Mouse (Mus musculus) heart, embryonic 12.5 days (tissue): Measurements from ENCODE around the gene Ccdc50. TPM values are rescaled to one million over a fixed set of nuclear protein-coding genes. Genes with fewer than 3 reads are reported as not detected.

Experiments used
- ATAC-seq: fragments of 200-750 bp; cut with Nextera tagmentation; 2 replicates; pipeline ENCODE4 v1.8.0; 2017; ENCODE audit warnings: moderate TSS enrichment, moderate library complexity; ENCODE audit not compliant: insufficient number of reproducible peaks, low FRiP score
- H3K27ac ChIP-seq: fragments of 300-500 bp; sonication (generic); 2 replicates; pipeline ENCODE4 v1.5.1; 2016; ENCODE audit warnings: mild to moderate bottlenecking, moderate library complexity; ENCODE audit not compliant: poor library complexity, severe bottlenecking
- H3K27me3 ChIP-seq: fragments of 300-500 bp; sonication (generic); replicated peaks from 2 replicates; pipeline ENCODE4 v1.6.1; 2016; ENCODE audit warnings: mild to moderate bottlenecking, moderate library complexity
- H3K36me3 ChIP-seq: fragments of 300-500 bp; sonication (generic); 2 replicates; pipeline ENCODE4 v1.6.1; 2016; ENCODE audit warnings: mild to moderate bottlenecking, moderate library complexity
- H3K4me1 ChIP-seq: fragments of 300-500 bp; sonication (generic); replicated peaks from 2 replicates; pipeline ENCODE4 v1.6.1; 2016; ENCODE audit warnings: mild to moderate bottlenecking
- H3K4me2 ChIP-seq: fragments of 300-500 bp; sonication (generic); 2 replicates; pipeline ENCODE4 v1.6.1; 2016; ENCODE audit warnings: mild to moderate bottlenecking, moderate library complexity
- H3K4me3 ChIP-seq: fragments of 300-500 bp; sonication (generic); 2 replicates; pipeline ENCODE4 v1.5.1; 2016; ENCODE audit warnings: mild to moderate bottlenecking
- H3K9ac ChIP-seq: fragments of 300-500 bp; sonication (generic); 2 replicates; pipeline ENCODE4 v1.6.1; 2016; ENCODE audit warnings: mild to moderate bottlenecking, moderate library complexity
- H3K9me3 ChIP-seq: fragments of 300-500 bp; sonication (generic); replicated peaks from 2 replicates; pipeline ENCODE4 v1.6.1; 2016; ENCODE audit warnings: mild to moderate bottlenecking, moderate library complexity
- WGBS: fragments of 180-500 bp; shearing (Covaris S2); methylation state at CpG from one replicate; pipeline ENCODE4 v1.1.7; 2016; 5-methylcytosine and 5-hydroxymethylcytosine counted together
- polyA plus RNA-seq: library from polyadenylated mRNA; unstranded; fragments of >200 nt; fragmentation: Nextera tagmentation; extraction: Ambion mirVana; gene quantifications from 2 replicates; pipeline ENCODE4 v1.2.1, GENCODE M21; 2016

Ccdc50 gene
- polyA plus RNA-seq, 1 experiment from 2014 or later = 44.3 TPM

DNA sequence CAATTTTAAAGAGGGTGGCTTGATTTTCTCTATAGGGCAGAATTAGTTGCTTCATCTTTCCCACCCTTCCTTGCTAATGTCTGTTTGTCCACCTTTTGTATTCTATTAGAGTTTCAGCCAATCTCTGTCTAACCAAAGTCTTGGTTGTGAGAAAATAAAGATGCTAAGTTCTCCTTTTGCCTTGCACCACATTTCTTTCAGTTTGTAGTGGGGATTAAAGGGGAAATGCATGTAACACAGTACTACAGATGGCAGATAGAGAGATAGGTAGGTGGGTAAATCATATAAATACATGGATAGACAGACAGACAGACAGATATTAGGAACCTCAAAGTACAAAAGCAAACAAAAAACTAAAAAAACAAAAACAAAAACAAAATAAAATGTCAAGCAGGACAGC lies 12.1 kb upstream of the Ccdc50 start:
- H3K27me3 ChIP-seq = no peaks in the 10 kb centered on the region
- no peak for ATAC-seq

GRCm38 (mm10) chr16:27382217-27382616 lies 6.5 kb upstream of the Ccdc50 start:
- WGBS = 73% methylated on average over 4 of the region's 4 CpGs
- Histone ChIP-seq H3K27ac (no peak overlapping the region), H3K4me2 (no peak overlapping the region), H3K27me3 (no peaks in the 10 kb centered on the region), H3K9me3 (no peaks in the 10 kb centered on the region), H3K9ac (no peak overlapping the region), H3K4me1 (no peaks in the 10 kb centered on the region), H3K36me3 (no peaks in the 10 kb centered on the region), H3K4me3 (no peak overlapping the region)
- no peak for ATAC-seq

More for the DNA sequence above, 12.1 kb upstream of the Ccdc50 start:
- Histone ChIP-seq H3K27ac (no peak overlapping the region), H3K4me1 (no peaks in the 10 kb centered on the region), H3K9me3 (no peaks in the 10 kb centered on the region), H3K9ac (no peak overlapping the region), H3K36me3 (no peaks in the 10 kb centered on the region), H3K4me3 (no peak overlapping the region), H3K4me2 (no peak overlapping the region)

DNA sequence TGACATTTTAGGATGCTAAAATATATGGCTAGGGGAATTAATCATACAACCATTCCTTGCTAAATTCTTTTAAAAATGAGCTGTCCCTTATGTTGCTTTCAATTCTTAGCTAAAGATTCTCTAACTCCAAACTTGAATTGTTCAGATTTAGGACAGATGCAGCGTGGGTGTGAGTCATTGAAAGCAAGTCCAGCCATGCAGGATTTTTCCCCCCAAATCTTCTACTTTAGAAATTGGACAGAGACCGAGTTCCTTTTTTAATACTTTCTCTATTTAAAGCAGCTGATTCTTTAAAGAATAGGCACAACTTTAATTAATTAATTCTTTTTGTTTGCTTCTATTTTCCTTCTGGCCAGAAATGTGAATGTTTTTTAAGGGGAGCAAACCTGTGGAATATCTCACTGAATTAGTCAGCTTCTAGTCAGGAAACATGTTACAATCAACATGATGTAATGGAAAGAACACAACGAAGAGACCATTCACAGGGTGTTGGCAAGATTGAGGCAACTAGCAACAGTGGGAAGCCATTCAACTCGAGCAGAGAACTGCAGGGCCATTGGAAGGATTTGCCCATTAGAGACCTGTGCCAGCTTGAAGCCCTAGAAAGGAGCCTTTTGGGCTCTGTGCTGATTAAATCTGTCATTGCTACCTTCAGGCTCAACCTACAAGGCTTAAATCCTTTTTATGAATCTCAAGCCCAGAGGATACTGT lies 3.6 kb upstream of the Ccdc50 start:
- Histone ChIP-seq H3K27ac (no peak overlapping the region), H3K4me3 (no peak overlapping the region), H3K4me1 (peaks cover 14% of the 10 kb centered on the region), H3K27me3 (no peaks in the 10 kb centered on the region), H3K4me2 (no peak overlapping the region), H3K36me3 (no peaks in the 10 kb centered on the region), H3K9me3 (no peaks in the 10 kb centered on the region), H3K9ac (no peak overlapping the region)
- WGBS = 53% methylated on average over 4 of the region's 4 CpGs
- ATAC-seq = no peak

GRCm38 (mm10) chr16:27385649-27386048 lies 3.0 kb upstream of the Ccdc50 start:
- Histone ChIP-seq H3K4me2 (no peak overlapping the region), H3K36me3 (no peaks in the 10 kb centered on the region), H3K27me3 (no peaks in the 10 kb centered on the region), H3K27ac (no peak overlapping the region), H3K4me1 (peaks cover 19% of the 10 kb centered on the region), H3K9ac (no peak overlapping the region), H3K4me3 (no peak overlapping the region), H3K9me3 (no peaks in the 10 kb centered on the region)
- WGBS = 81% methylated on average over 1 of the region's 1 CpGs
- ATAC-seq = no peak

- H3K27ac ChIP-seq = no peak overlapping the region
These were observed 1.7 kb upstream of the Ccdc50 start for GRCm38 (mm10) chr16:27386850-27387407.

GRCm38 (mm10) chr16:27387634-27388611 lies 746 bp upstream of the Ccdc50 start:
- H3K4me3 ChIP-seq = peak overlapping the region; percentile 69
- peak overlapping the region; percentile 79 for H3K4me2 ChIP-seq
- WGBS = 32% methylated on average over 12 of the region's 12 CpGs
- peaks cover 29% of the 10 kb centered on the region for H3K4me1 ChIP-seq
- ATAC-seq = no peak
- peak overlapping the region; percentile 36; the same call in 1 of the 2 replicates for H3K9ac ChIP-seq
- H3K36me3 ChIP-seq = no peaks in the 10 kb centered on the region
- no peaks in the 10 kb centered on the region for H3K27me3 ChIP-seq
- H3K9me3 ChIP-seq = no peaks in the 10 kb centered on the region
- peak overlapping the region; percentile 51 for H3K27ac ChIP-seq

More at GRCm38 (mm10) chr16:27386850-27387407, 1.7 kb upstream of the Ccdc50 start:
- 66% methylated on average over 4 of the region's 4 CpGs for WGBS
- Histone ChIP-seq H3K9ac (no peak overlapping the region), H3K9me3 (no peaks in the 10 kb centered on the region), H3K4me1 (peaks cover 29% of the 10 kb centered on the region), H3K4me3 (no peak overlapping the region), H3K36me3 (no peaks in the 10 kb centered on the region), H3K27me3 (no peaks in the 10 kb centered on the region), H3K4me2 (no peak overlapping the region)
- no peak for ATAC-seq

DNA sequence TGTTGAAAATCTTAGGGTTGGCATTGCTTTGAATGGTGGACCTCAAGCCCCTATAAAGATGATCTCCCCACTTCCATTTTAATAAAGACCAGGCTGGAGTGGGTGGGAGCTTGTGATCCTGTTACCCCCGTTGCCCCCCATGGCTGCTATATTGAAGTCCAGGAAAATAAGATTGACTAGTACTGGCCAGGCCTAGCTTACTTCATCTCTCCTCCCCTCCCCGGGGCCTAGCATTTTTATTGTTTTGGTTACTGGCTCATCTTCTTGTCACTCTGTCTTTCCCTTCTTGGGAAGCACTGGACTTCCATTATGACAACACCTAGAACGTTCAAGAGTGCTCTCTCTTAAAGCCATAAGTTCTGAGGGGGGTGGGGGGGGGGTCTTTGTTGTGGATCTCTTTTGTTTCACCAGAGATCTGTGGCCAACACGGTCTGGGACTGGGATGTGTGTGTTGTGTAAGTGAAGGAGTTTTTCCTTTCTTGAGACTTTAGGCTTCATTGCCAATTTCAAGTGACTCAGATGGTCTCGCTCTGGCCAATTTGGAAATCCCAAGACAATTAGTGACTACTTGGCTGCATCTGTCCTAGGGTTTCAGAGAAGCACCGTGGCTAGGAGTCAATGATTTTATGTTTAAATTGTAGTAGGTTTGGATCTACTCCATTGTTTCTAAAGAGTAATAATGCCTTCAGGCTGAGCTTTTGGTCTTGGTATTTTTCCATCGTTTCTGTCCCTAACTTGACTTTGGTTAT lies 1.0 kb downstream of the Ccdc50 start:
- 0 out of 2 replicates have a peak, but pooled peaks have one; percentile 2 for ATAC-seq

GRCm38 (mm10) chr16:27390306-27390705 lies 1.6 kb downstream of the Ccdc50 start:
- H3K4me2 ChIP-seq = peak overlapping the region; percentile 79
- H3K9ac ChIP-seq = no peak overlapping the region
- no peak overlapping the region for H3K27ac ChIP-seq
- H3K27me3 ChIP-seq = no peaks in the 10 kb centered on the region
- H3K4me1 ChIP-seq = peaks cover 29% of the 10 kb centered on the region
- WGBS = 88% methylated on average over 4 of the region's 4 CpGs
- no peaks in the 10 kb centered on the region for H3K9me3 ChIP-seq
- H3K36me3 ChIP-seq = no peaks in the 10 kb centered on the region
- no peak for ATAC-seq
- peak overlapping the region; percentile 69 for H3K4me3 ChIP-seq

More for the DNA sequence above, 1.0 kb downstream of the Ccdc50 start:
- Histone ChIP-seq H3K36me3 (no peaks in the 10 kb centered on the region), H3K4me2 (peak overlapping the region; percentile 79), H3K4me3 (peak overlapping the region; percentile 69), H3K27ac (peak overlapping the region; percentile 92), H3K4me1 (peaks cover 29% of the 10 kb centered on the region), H3K9me3 (no peaks in the 10 kb centered on the region), H3K9ac (peak overlapping the region; percentile 90), H3K27me3 (no peaks in the 10 kb centered on the region)
- 37% methylated on average over 7 of the region's 7 CpGs for WGBS

DNA sequence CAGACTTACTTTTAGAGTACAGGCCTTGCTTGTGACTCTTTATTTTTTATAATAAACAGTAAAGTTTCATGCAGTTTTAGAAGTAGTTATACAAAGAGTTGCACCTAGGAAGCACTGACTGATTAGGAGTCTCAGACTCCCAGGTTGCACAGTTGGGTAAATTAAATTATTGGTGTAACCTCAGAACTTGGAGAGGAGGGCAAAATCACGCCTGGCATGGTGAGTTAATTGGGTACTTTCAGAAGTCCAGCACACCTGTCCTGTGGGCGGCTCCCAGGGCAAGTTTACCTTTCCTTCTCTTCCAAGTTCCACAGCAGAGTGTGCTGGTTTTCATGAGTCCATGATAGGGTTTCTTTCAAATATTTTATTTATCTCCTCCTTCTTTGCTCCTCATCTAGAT lies 3.2 kb downstream of the Ccdc50 start:
- no peak for ATAC-seq
- peaks cover 29% of the 10 kb centered on the region for H3K4me1 ChIP-seq
- no peaks in the 10 kb centered on the region for H3K27me3 ChIP-seq
- H3K4me3 ChIP-seq = no peak overlapping the region
- H3K9ac ChIP-seq = no peak overlapping the region
- 89% methylated on average over 2 of the region's 2 CpGs for WGBS
- no peak overlapping the region for H3K27ac ChIP-seq
- H3K36me3 ChIP-seq = peaks cover 5% of the 10 kb centered on the region; the same call in 1 of the 2 replicates
- H3K9me3 ChIP-seq = 0 out of 2 replicates have a peak, but pooled peaks cover 2% of the 10 kb centered on the region
- H3K4me2 ChIP-seq = no peak overlapping the region

DNA sequence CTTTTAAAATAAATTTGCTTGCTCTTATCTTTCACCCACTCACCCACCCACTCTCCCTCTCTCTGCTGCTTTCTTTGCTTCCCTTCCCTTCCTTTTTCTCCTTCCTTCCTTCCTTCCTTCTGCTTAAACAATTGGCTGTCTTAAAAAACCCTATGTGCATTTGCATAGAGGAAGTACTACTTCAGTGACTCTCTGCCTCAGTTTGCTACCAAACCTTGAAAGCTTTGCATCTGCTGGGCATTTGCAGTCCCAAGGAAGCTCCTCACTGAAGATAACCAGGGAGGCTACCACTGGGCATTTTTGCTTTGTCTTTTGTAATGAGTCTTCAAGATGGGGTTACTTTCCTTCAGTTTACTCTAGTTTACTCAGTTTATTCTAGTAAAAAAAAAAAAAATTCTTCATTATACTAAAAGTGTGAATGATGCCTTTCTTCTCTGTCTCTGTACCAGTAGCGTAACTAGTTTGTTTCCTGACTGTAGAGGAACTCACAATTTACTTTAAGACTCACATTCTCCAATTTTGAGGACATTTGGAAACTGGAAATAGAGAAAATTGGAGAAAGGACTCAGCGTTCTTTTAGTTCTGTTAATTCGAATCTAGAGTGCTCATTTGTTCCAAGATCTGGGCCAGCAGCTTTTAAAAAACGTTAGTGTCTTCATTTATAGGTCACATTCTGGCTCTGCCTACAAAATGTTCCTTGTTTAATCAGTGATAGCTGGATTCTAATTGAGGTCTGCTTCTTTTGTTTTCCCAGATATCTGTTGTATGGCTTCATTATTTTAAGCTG lies 6.8 kb downstream of the Ccdc50 start:
- Histone ChIP-seq H3K27me3 (no peaks in the 10 kb centered on the region), H3K27ac (no peak overlapping the region), H3K4me2 (no peak overlapping the region), H3K4me3 (no peak overlapping the region), H3K9me3 (0 out of 2 replicates have a peak, but pooled peaks cover 2% of the 10 kb centered on the region), H3K36me3 (peaks cover 5% of the 10 kb centered on the region; the same call in 1 of the 2 replicates), H3K9ac (no peak overlapping the region), H3K4me1 (peaks cover 11% of the 10 kb centered on the region)
- 86% methylated on average over 4 of the region's 4 CpGs for WGBS
- no peak for ATAC-seq
